Mouse (Mus musculus) kidney, embryonic 16.5 days (tissue): ENCODE results near the gene D6Ertd527e. TPM values are rescaled to one million over a fixed set of nuclear protein-coding genes. Genes with fewer than 3 reads are reported as not detected.

ENCODE experiments used
- ATAC-seq: fragments of 200-750 bp; cut with Nextera tagmentation; 2 replicates; pipeline ENCODE4 v1.8.0; 2017; ENCODE audit warnings: moderate TSS enrichment; ENCODE audit not compliant: low FRiP score, low TSS enrichment
- H3K27ac ChIP-seq: fragments of 300-500 bp; sonication (generic); 2 replicates; pipeline ENCODE4 v1.5.1; 2014; ENCODE audit warnings: low read length
- H3K27me3 ChIP-seq: fragments of 300-500 bp; sonication (generic); 2 replicates; pipeline ENCODE4 v1.6.1; 2014; ENCODE audit warnings: low read length, control low read depth, mixed read lengths; ENCODE audit not compliant: insufficient read depth
- H3K36me3 ChIP-seq: fragments of 300-500 bp; sonication (generic); 2 replicates; pipeline ENCODE4 v1.6.1; 2014; ENCODE audit warnings: low read length, control low read depth, mixed read lengths; ENCODE audit not compliant: insufficient read depth
- H3K4me1 ChIP-seq: fragments of 300-500 bp; sonication (generic); 2 replicates; pipeline ENCODE4 v1.6.1; 2014; ENCODE audit warnings: low read length, control low read depth, mixed read lengths; ENCODE audit not compliant: insufficient read depth
- H3K4me2 ChIP-seq: fragments of 300-500 bp; sonication (generic); replicated peaks from 2 replicates; pipeline ENCODE4 v1.6.1; 2014; ENCODE audit warnings: low read depth, low read length
- H3K4me3 ChIP-seq: fragments of 300-500 bp; sonication (generic); 2 replicates; pipeline ENCODE4 v1.5.1; 2014; ENCODE audit warnings: mild to moderate bottlenecking, low read length
- H3K9ac ChIP-seq: fragments of 300-500 bp; sonication (generic); replicated peaks from 2 replicates; pipeline ENCODE4 v1.6.1; 2014; ENCODE audit warnings: low read length
- H3K9me3 ChIP-seq: fragments of 300-500 bp; sonication (generic); 2 replicates; pipeline ENCODE4 v1.6.1; 2016; ENCODE audit warnings: low read length, control low read depth
- WGBS: fragments of 180-500 bp; shearing (Covaris S2); extraction: QIAGEN DNeasy Blood & Tissue Kit; methylation state at CpG from one replicate; pipeline ENCODE4 v1.1.7; 2014; 5-methylcytosine and 5-hydroxymethylcytosine counted together
- polyA plus RNA-seq: library from polyadenylated mRNA; unstranded; fragments of >200 nt; fragmentation: Nextera tagmentation; extraction: Ambion mirVana; gene quantifications from 2 replicates; pipeline ENCODE4 v1.2.1, GENCODE M21; 2015

D6Ertd527e gene
- polyA plus RNA-seq, 1 experiment from 2014 or later: 0.39 TPM

DNA sequence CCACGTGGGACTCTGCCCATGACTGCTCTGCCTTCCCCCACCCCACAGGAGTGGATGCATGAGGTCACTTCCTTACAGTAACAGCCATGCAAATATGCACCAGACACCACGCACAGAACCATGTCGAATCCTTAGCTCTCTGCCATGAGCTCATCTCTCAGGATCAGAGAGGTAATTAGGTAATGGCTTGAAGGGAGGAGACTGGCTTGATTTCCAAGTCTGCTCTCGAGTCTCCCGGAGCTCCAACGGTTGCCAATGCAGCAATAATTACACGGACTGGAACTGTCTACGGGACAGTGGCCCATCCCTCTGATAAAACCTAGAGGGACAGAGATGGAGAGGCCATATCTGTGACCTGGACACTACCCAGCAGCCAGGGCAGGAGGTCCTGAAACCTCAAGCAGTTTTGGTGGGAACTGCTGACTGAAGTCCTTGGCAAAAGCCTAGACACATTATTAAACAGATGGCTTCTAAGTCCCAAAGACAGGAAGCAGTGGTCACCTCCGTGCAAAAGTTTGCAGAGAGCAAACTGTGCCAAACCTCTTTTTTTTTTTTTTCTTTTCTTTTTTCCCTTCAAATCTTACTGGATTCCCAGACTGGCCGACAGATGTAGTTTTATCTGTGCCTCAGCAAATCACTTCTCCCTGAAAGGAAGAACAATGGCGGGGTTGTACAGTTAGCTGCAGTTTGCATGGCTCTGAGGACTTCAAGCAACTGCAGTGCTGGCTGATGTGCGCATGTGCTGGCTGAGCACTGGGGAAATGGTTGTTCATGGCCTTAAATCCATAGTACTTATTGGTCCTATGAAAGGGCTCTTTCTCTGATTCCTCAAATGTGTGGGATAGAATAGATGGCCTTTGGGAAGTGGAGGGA is 57.1 kb downstream of the D6Ertd527e start:
- H3K4me2 ChIP-seq: no peak overlapping the region
- no peak overlapping the region for H3K9ac ChIP-seq
- H3K4me1 ChIP-seq: peaks cover 6% of the 10 kb centered on the region
- no peaks in the 10 kb centered on the region for H3K36me3 ChIP-seq
- ATAC-seq: peak; percentile 65; the same call in 1 of the 2 replicates
- H3K9me3 ChIP-seq: no peaks in the 10 kb centered on the region
- no peak overlapping the region for H3K27ac ChIP-seq
- H3K4me3 ChIP-seq: no peak overlapping the region
- H3K27me3 ChIP-seq: no peaks in the 10 kb centered on the region
- 50% methylated on average over 12 of the region's 12 CpGs for WGBS

Other genes starting within 250 kb of the D6Ertd527e start
- 97.9 and 99.2 TPM in 2 replicates for gene Nfu1, start 95.5 kb upstream of the D6Ertd527e start, polyA plus RNA-seq
- gene Gfpt1, start 61.9 kb upstream of the D6Ertd527e start, polyA plus RNA-seq: 18.1 and 20.7 TPM in 2 replicates
- gene Antxr1, start 231.1 kb downstream of the D6Ertd527e start, polyA plus RNA-seq: 5.2 and 5.5 TPM in 2 replicates
- gene Gkn1, start 246.2 kb downstream of the D6Ertd527e start, polyA plus RNA-seq: not detected in 2 replicates